Mouse (Mus musculus): ENCODE measurements around the gene Tssc4.

- TF ChIP-seq CTCF (IDR thresholded peaks at IDR 0.05; ENCODE audit: low read depth) (no peak), EP300 (IDR thresholded peaks at IDR 0.05; ENCODE audit: low read depth) (no peak)
Observed at GRCm38 (mm10) chr7:143021356-143022164, 47.5 kb upstream of the Tssc4 start.
